Mouse (Mus musculus) spleen, adult 2 months (tissue): ENCODE data around the gene Epm2a. TPM values are rescaled to one million over a fixed set of nuclear protein-coding genes. Genes with fewer than 3 reads are reported as not detected.
"Not testable (repeated sequence)": the region's sequence is repeated elsewhere in the genome, so short reads cannot be mapped to it uniquely, and the experiment has no call there.

Source experiments
- DNase-seq, 2 experiments: peaks; one replicate each; pipeline versions ENCODE4 v3.0.0 to v3.0.0-alpha.2; 2012 to 2021; ENCODE audit warnings: low spot score in 2 of 2, low read depth in 1 of 2
- H3K27ac ChIP-seq: fragments of 200-500 bp; 2 replicates; pipeline ENCODE4 v1.5.1; 2012; ENCODE audit warnings: low read length, inconsistent platforms; ENCODE audit not compliant: insufficient read depth
- H3K27me3 ChIP-seq: fragments of 200-500 bp; 2 replicates; pipeline ENCODE4 v1.6.1; 2012; ENCODE audit warnings: mild to moderate bottlenecking, moderate library complexity, low read length, inconsistent platforms; ENCODE audit not compliant: control insufficient read depth, insufficient read depth
- H3K36me3 ChIP-seq: fragments of 200-500 bp; 2 replicates; pipeline ENCODE4 v1.6.1; 2012; ENCODE audit warnings: mild to moderate bottlenecking, low read length, inconsistent platforms; ENCODE audit not compliant: control insufficient read depth, insufficient read depth
- H3K4me1 ChIP-seq: fragments of 200-500 bp; 2 replicates; pipeline ENCODE4 v1.6.1; 2011; ENCODE audit warnings: inconsistent platforms; ENCODE audit not compliant: control insufficient read depth, insufficient read depth, insufficient read length
- H3K4me3 ChIP-seq: fragments of 200-500 bp; 2 replicates; pipeline ENCODE4 v1.5.1; 2011; ENCODE audit warnings: mild to moderate bottlenecking, inconsistent platforms; ENCODE audit not compliant: insufficient read depth, insufficient read length; ENCODE audit errors: extremely low read depth
- CTCF ChIP-seq: fragments of 200-500 bp; IDR thresholded peaks from 2 replicates; pipeline ENCODE4 v1.5.1; 2011; ENCODE audit warnings: mild to moderate bottlenecking, inconsistent platforms; ENCODE audit not compliant: insufficient read depth, insufficient read length, insufficient replicate concordance; ENCODE audit errors: extremely low read depth
- POLR2A ChIP-seq: fragments of 200-500 bp; IDR thresholded peaks from 2 replicates; pipeline ENCODE4 v1.6.1; 2011; ENCODE audit warnings: low read depth, low read length, inconsistent platforms
- WGBS: fragments of 180-500 bp; shearing (Covaris S2); methylation state at CpG from one replicate; pipeline ENCODE4 v1.1.7; 2018; 5-methylcytosine and 5-hydroxymethylcytosine counted together
- polyA plus RNA-seq: library from polyadenylated mRNA; depleted of rRNA; stranded (reverse); fragments of >200 nt; gene quantifications from 2 replicates; pipeline ENCODE4 v1.2.3, GENCODE M21; 2012; rRNA removed

Epm2a gene
- 3.5 and 9.6 TPM in 2 replicates for polyA plus RNA-seq

- WGBS = 2% methylated on average over 101 of the region's 106 CpGs
- no peaks in the 10 kb centered on the region for H3K36me3 ChIP-seq
- no peak for TF ChIP-seq CTCF
- TF ChIP-seq POLR2A = no peak
- peaks cover 5% of the 10 kb centered on the region for H3K27me3 ChIP-seq
- peak within 1 kb of the TSS; percentile 61 for H3K4me3 ChIP-seq
- H3K27ac ChIP-seq = peak within 1 kb of the TSS; percentile 74
- DNase-seq = peak in 1 of 2 experiments; percentile 57
- no peaks in the 10 kb centered on the region for H3K4me1 ChIP-seq
These were observed at the start of gene Epm2a for GRCm38 (mm10) chr10:11343205-11344141. Gene Epm2a, plus strand, starts transcription at chr10:11343404.

- 91% methylated on average over 6 of the region's 6 CpGs for WGBS
- Histone ChIP-seq H3K4me1 (no peaks in the 10 kb centered on the region), H3K27ac (no peak overlapping the region), H3K27me3 (no peaks in the 10 kb centered on the region), H3K4me3 (no peak overlapping the region), H3K36me3 (no peaks in the 10 kb centered on the region)
- no peak for TF ChIP-seq POLR2A
- TF ChIP-seq CTCF = no peak
- no peak for DNase-seq
These were observed 44.8 kb upstream of the Epm2a start for GRCm38 (mm10) chr10:11298418-11298817.

- 77% methylated on average over 9 of the region's 9 CpGs for WGBS
- no peaks in the 10 kb centered on the region for H3K27me3 ChIP-seq
- no peak for DNase-seq
- no peak overlapping the region for H3K27ac ChIP-seq
- H3K4me1 ChIP-seq = no peaks in the 10 kb centered on the region
- no peak for TF ChIP-seq CTCF
- no peak for TF ChIP-seq POLR2A
- no peaks in the 10 kb centered on the region for H3K36me3 ChIP-seq
- H3K4me3 ChIP-seq = no peak overlapping the region
These were observed 37.7 kb upstream of the Epm2a start for GRCm38 (mm10) chr10:11305365-11306053.

GRCm38 (mm10) chr10:11306054-11306367, 37.2 kb upstream of the Epm2a start:
- TF ChIP-seq POLR2A (no peak), CTCF (no peak)
- Histone ChIP-seq H3K4me1 (no peaks in the 10 kb centered on the region), H3K27me3 (no peaks in the 10 kb centered on the region), H3K27ac (no peak overlapping the region), H3K4me3 (no peak overlapping the region), H3K36me3 (no peaks in the 10 kb centered on the region)
- DNase-seq = no peak
- 85% methylated on average over 2 of the region's 2 CpGs for WGBS

GRCm38 (mm10) chr10:11309866-11310265, 33.3 kb upstream of the Epm2a start:
- no peaks in the 10 kb centered on the region for H3K36me3 ChIP-seq
- H3K4me1 ChIP-seq = no peaks in the 10 kb centered on the region
- DNase-seq = no peak
- no peak overlapping the region for H3K27ac ChIP-seq
- 84% methylated on average over 1 of the region's 1 CpGs for WGBS
- H3K27me3 ChIP-seq = no peaks in the 10 kb centered on the region; the same call in 1 of the 2 replicates
- TF ChIP-seq POLR2A = no peak
- no peak for TF ChIP-seq CTCF
- H3K4me3 ChIP-seq = no peak overlapping the region

- Histone ChIP-seq H3K36me3 (no peaks in the 10 kb centered on the region), H3K27me3 (no peaks in the 10 kb centered on the region; the same call in 1 of the 2 replicates), H3K27ac (no peak overlapping the region), H3K4me1 (no peaks in the 10 kb centered on the region), H3K4me3 (no peak overlapping the region)
- no peak for TF ChIP-seq CTCF
- no peak for DNase-seq
These were observed 32.7 kb upstream of the Epm2a start for GRCm38 (mm10) chr10:11310481-11310880.

GRCm38 (mm10) chr10:11317856-11318454, 25.2 kb upstream of the Epm2a start:
- H3K4me1 ChIP-seq, H3K27ac ChIP-seq, H3K36me3 ChIP-seq, DNase-seq, H3K27me3 ChIP-seq, H3K4me3 ChIP-seq: not testable (repeated sequence)
